Mouse (Mus musculus) lung, postnatal 10 days (tissue): Measurements from ENCODE around the gene Ptprk.

Source experiments
- DNase-seq: peaks from one replicate; pipeline ENCODE4 v3.0.0; 2021

Gene Ptprk

DNA sequence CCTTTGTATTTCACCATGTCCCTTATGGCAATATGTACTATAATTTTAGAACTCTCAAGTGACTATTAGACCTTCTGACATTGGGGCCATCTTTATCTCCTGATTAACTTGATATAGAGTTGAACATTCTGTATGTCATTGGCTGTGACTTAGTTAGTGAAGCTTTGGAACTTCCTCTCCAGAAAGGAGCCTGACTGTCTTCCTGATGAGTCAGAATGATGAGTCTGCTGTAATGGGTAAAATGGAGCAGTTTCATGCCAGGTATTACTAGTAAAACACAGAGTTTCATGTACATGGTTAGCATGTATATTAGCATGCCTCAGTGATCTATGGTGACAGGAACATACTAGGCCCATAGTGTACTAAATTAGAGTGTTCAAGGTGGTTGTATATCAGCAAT lies 229.2 kb downstream of the Ptprk start:
- DNase-seq: no peak

DNA sequence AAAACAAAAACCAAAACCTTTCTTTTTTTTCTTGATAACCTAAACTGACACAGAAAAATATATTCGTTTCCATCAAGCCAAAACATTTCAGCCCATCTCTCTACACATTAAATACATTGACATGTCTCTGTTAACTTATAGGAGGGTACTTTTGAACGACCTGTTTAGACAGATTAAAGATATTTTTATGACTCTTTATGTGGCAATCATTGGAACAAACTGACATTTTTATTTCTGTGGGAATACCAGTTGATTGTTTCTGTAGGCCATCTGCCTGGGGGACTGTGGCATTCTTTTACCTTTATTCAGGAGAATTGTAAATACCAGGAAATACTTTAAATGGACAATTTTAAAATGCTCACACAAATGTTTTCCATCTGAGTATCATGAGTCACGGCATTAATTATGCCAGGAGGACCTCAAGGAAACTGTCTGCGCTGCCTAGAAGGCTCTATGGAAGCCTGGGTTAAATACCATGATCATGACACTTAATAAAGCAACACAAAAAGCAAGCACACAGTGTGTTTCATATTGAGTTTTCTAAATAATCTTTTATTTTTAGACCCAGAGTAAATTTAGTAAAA lies 229.8 kb downstream of the Ptprk start:
- no peak for DNase-seq

DNA sequence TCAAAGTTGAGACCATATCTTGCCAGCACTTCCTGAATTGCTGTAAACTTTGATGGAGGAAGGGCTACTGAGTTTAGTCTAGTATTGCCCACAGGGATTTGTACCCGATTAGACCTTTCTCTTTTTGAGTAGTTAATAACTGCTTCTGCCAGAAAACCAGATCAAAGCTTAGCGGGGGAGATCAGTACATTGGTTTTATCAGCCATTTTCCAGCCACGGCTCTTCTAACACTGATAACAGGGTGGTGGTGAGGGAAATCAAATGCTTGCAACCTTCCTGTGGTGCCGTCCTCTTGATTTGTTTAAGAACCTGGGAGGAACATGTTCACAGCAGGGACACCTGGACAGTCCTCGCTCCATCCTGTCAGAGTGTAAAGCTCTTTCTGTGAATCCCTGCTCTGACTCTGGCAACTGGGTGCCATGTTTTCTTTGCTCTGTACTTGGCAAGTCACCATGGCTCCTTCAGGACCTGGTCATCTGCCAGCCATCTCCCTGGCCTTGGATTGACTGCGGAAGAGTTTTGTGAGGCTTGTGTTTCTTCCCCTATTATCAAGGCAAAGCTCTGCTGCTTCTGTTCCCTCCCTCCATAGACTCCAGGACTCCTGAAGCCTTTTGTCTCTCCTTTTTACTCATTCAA lies 231.9 kb downstream of the Ptprk start:
- peak; percentile 43 for DNase-seq

DNA sequence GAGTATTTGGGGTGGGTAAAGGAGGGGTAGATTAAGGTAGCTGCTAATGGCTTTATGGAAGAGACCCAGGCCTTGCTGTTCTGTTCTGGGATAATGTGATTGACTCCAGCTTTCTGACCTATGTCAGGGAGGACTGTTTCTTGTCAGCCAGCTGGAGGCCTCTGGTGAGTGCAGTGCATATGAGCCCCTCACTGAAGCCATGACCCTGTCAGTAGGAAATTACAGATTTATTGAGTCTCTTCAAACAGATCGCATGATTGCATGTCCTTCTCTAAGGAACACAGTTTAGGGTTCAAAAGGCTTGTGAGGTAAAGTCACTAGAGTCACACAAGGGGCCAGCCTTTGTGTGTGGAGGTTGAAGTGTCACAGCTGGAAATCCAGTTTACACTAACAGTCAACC lies 236.7 kb downstream of the Ptprk start:
- DNase-seq: peak; percentile 8

DNA sequence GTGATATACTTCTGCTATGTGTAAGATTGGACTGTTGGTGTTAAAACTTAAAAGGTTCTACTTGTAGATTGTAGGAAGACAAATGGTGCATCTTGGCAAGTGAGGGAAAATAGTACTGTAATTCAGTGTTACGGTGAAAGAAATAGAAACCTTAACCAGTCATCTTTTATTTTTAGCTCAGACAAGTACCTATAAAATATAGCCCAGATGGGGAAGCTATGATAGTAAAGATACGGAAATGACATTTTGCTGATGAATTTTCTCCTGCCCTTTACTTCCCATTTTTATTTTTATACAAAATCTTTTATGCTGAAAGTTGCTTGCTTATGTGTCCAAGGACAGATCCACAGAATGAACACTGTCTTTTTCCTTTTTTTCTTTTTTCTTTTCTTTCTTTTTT lies 248.4 kb downstream of the Ptprk start:
- no peak for DNase-seq

DNA sequence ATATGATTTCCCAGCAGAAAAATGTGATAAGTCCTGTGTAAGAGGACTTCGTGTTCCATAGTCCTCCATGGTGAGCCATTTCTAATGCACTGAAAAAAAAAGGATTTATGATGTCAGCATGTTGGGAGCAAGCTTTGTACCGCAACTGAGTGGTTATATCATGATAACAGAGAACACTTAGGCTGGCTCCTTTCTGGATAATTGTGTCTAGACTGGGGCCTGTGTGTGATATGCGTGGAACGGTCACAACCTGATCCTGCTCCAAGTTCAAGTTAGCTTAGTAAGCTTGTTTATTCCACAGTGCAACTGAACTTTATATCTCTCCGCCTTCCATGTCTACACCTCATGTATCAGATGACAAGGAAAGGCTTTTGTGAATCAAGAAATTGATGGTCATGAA lies 260.6 kb downstream of the Ptprk start:
- no peak for DNase-seq

DNA sequence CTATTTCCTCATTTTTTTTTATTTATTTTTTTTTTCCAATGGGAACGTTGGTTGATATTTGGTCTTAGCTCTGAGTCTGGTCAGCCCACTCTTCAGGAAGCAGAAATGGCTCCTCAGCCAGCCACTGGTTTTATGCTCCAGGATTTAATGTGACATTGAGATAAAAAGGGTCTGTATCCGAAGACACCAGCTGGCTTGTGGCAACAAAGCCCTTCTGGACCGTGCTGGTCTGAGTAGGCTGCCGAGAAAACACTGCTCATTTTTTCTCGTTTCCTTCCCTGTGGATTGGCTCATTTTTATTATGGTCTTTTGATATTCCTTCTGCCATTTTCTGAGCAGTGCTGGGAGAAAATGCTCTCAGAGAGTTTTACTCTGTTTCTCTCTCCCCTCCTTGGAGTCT lies 263.9 kb downstream of the Ptprk start:
- DNase-seq: no peak

DNA sequence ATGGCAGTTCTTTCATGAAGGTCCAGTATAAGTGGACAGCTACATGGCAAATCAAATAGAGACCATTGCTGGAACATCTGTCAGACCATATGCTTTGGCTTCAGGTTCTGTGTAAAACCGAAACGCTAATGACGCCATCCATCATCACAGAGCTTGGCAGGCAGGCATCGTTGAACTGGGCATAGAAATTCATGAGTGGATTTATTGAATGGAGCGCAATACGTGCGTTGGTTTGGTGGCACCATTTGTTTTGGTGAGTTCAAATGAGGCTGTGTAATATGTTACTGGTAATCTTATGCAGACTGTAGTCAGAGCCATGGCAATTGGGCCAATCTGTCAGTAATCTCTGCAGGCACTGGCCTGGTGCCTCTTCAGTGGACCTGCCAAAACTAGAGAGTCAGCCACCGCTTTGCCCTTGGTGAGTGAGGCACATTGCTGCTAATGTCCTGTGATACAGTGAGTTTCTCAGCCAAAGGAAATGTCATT lies 270.6 kb downstream of the Ptprk start:
- no peak for DNase-seq

DNA sequence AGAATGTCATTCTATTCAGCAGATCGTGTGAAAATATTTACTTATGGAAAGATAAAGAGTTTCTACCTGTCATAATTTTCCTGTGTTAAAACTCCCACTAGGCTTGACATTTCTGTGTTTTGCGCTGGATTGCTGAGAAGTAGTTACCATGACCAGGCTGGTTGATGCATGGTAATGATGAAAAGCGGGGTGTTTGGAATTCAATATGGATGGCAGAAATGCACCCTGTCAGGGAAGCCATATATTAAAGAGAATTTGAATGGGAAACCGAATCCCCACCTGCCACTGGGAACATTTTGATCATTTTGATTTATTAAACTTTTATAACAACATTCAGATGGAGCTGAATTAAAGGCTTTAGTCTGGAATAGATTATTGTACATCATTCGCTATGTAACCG lies 290.7 kb downstream of the Ptprk start:
- DNase-seq: no peak

DNA sequence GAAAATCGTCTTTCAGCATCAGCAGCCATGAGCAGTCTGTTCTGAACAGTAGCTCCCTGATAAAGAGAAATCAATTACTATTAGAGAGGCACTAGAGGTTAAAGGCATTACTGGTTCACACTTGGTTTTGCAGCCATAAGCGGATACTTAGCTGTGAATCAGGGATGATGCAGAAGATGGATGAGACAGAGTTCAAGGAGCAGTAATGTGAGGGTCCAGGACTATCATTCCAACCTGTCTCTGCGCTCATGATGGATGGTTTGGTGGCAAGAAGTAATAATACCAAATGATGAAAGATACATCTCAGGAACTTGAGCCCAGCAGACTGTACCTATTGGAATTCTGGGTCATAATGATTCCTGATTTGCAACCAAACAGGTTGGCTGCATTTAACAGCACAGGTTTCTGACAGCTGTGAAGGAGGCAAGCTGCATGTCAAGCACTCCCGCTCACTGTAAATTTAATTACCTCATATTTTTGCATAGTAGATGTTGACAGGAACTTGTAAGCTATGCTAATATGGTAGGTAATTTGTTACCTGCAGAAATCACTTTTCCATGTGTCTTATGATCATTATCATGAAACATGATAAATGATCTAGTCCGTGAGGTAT lies 291.6 kb downstream of the Ptprk start:
- no peak for DNase-seq

DNA sequence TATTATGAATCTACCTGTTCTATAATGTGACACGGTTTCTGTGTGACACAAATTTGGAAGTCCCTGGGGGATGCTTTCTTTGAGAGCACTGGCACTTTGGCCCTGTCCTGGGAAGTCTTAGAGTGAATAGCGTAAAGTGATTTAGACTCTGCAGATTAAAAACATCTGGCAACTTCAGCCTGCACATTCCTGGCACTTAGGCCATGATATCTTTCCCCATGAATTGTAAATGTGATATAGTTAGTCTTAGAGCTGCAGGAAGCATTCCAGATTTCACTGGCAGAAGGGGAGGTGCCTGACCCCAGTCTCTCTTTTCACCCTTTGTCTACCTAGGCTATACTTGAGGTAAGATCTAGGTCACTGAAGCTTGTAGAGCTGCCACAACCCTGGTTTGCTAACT lies 295.2 kb downstream of the Ptprk start:
- DNase-seq: no peak

DNA sequence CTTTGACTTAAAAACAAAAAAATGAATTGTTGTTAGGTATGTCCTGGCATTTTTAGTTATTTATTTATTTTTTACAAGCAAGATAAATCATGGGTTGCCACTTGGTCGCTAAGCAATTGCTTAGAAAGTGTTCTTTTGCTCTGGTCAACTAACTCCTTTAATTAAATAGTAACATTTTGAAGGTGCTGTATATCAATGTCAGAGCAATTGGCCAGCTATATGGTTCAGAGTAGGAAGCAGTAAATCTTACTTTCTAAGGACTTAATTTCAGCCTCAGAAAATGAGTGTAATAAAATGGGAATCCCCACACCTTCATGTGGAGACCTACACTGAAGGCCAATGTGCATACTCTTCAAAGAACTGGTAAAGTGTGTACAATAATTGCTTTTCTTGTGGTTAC lies 300.3 kb downstream of the Ptprk start:
- no peak for DNase-seq

DNA sequence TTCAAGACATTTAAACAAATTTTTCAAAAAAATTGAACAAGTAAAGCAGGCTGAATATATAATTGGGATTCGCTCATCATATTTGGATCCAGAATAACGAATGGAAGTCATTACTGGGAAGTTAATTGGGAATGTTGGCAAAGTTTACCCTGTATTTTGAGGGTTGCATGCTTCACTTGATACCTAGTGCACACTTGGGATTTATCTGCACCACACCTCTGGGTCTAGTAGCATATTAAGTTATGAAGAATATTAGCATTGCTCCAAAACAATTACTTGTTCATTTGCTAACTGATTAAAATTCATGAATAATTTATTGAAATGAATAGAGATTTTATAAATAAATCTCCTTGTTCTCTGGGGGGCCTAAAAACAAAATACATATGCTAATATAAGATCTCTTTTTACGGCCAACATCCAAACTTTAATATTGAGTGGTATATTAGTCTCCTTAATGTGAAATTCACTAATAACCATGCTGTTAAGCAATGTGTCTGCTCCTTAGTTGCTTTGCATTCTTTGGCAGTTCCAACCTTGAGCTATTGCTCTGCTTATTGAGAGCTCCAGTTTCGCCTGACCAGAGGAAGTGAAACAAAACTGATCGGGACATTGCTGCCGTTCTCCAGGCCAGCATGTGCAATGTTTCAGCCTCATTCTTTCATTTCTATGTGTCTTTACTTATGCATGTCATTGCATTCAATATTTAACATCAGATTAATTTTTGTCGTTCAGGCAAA lies 305.3 kb downstream of the Ptprk start:
- DNase-seq: no peak

DNA sequence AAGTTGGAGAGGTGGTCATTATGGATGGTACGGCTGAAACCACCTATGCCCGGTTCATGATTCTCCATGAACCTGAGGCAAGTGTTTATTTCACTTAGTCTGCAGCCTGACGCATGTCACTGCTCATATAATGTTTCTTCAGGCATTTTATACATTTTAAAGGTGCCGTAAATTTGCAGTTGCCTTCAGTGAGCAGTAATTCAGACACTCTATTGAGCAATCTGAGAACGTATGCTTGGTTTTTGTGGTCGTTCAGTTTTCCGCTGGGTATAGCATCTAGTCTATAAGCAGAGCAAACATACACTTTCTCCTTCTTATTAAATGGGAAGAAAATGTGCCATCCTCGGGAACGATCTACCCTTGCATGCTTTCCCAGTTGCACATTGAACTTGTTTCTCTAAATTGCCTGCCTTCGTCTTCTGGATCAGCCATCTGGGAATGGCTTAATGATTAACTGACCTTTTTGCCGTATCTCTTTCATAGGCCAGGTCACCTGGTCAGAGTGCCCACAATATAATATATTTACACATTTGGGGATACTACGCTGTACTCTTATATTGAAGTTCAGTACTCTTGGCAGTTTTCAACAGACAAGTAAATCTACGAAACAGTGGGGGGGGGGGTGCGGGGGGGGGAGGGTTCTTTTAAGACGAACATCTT lies 313.1 kb downstream of the Ptprk start:
- no peak for DNase-seq

DNA sequence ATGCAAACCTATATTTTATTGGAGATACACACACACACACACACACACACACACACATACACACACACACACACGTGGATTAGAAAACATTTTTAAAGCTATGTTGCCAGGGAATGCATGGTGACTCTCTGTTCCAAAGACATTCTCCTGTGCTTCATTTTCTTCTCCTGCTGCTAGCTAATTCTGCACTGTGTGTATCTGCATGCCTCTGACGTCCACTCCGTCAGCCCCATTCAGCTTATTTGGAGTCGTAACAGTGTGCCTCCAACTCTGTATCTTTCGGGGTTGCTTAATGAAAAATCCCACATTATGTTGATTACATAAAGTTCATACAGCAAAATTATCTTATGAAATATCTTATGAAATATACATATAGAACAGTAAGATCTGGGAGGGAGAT lies 316.5 kb downstream of the Ptprk start:
- no peak for DNase-seq

DNA sequence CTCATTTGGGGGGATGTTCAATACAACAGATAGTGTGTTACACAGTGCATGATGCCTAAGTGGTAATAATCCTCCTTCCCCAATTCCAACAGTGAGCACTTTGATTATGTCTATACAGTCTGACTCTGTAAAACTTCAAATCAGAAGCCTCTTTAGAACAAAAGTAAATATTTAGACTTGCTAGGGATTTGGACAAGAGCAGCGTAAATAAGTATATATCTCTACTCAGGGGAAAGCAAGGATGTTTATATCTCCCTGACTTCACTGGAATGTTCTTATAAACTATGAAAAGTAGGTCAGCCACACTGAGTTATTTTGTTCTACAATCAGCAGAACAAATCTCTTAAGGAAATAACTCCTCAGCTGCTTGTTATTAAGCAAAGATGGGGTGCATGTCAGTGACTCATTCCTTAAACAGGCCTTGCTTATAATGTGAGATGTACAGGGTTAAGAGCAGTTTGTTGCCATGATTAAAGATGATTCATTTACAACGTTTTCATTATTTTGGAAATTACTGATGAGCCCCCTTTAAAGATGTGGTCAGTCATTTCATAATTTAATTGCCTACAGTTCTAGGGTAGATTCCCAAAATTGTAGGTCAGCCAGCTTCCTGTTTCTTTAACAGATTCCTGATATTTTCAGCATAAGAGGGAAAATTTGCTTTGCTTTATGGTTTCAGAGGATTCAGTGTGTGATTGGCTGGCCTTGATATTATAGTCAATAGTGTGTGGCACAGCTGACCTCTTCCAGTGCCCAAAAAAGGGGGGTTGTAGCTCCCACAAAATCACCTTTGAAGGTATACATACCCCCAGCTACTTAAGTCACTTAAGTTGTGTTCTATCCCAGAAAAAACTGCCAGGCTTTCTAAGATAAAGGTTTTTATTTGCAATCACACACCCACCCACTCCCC lies 321.2 kb downstream of the Ptprk start:
- peak; percentile 8 for DNase-seq

DNA sequence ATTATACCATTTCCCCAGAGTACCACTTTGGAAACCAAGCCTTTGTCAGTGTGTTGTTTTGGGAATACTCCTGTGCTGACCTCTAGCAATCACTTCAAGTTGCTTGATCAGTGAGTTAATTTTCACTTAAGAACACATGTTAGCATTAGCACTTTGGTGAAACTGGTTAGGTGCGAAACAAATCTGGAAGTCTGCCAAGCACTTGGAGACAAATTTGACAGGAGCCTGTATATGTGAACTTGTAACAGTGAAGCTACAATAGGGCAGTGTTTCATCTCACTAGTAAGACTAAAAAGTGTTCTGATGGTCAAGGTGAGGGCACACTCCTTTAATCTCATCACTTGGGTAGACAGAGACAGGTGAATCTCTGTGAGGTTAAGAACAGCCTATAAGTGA lies 321.9 kb downstream of the Ptprk start:
- DNase-seq: peak; percentile 37

DNA sequence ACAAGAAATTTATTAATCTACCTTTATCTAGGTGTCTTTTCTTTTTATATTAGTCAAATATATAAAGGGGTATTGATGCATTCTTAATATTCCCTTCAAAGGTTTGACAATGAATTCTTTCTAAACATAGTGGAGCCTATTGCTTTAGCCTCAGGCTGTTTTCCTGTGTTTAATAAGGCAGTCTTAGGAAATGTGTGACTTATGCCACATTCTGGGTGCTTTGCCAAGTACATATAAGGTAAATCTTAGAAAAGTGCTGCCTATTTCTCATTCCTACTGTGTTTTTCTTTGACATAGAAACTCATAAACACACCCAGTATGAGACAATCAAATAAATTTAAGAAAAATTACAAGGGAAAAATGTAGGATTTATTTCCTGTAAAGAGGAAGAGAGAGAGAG lies 327.2 kb downstream of the Ptprk start:
- DNase-seq: no peak

DNA sequence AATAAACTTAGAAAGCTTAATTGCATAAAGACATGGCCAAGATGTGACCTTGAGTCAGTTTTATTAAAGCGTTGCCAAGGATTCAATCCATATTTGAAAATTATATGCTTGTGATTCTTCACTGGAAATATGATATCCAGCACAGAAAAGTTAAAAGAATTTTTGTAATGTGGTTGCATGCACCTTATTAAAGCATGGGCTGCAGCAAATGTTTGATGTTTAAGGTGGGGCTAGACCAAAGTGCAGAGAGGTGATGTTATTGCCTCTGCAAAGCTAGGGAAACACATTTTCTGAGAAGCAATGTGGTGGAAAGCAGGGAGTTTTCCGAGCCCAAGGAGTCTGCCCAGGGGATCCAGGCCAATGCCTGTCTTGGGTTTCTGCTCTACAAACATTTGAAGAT lies 334.4 kb downstream of the Ptprk start:
- DNase-seq: no peak

DNA sequence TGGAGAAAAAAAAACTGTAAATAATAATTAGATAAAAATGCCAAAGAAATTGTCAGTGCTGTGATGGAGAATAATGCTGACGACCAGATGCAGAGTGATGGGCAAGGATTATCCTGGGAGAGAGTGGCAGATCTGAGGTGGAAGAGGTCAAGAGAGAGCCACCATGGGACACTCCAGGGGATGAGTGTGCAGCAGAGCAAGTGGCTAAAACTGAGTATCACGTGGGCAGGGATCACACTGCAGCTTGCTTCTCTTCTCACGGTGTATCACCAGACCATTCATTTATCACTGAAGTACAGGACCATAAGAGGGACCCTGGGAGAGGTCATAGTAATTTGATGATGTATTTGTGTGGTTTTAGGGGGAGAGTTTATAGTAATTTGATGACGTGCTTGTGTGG lies 340.2 kb downstream of the Ptprk start:
- no peak for DNase-seq

DNA sequence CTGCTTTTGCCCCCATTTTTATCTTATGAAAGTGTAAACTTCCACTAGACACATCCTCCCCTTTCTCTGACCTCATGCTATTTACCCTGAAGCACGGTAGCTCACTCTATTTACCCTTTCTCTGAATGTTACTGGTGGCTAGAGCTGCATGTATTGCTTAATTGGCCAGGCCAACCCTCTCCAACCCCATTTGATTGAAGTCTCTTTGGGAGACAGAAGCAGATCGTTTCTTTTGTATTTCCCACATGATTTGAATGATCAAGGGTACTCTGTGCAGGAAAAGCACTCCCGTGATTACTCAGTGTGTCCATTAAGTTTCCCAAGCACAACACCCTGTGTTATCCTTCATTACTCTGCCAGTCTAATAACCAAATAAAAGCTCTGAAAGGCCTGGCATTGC lies 348.0 kb downstream of the Ptprk start:
- no peak for DNase-seq

DNA sequence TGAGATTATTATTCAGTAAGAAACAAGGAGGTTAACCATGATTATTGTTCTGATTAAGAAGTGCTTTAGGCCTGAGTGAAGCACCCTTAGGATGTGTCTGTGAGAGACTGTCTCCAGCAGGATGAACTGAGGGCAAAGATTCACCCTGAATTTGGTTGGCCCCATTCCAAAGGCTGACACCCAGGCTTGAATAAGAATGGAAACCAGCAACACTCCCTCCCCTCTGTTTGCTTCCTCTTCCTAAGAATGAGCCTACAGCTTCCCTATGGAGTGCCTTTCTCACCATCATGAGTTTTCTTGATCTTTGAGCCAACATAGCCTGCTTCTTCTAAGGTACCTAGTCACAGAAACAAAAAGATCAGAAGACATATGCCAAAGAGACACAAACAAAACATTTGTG lies 350.8 kb downstream of the Ptprk start:
- DNase-seq: peak; percentile 32
